Mouse (Mus musculus): ENCODE data around the gene Ttll13.

Ttll13 gene

DNA sequence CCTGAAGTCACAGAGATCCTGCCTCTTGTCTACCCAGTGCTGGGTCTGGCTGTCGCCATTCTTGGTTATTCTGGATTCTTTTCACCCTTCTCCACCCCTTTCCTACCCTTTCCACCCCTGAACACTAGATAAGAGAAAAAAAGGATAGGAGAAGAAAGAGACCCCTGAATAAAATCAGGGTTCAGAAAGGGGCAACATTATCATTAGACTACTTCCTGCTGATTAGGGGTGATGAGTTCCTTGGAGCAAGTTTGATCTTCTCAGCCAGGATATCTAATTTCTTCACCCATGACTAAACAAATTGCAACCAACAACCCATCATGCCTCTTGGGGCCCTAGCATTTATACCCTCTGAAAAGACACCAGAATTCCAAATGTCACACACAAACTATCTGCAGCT is 21.6 kb downstream of the Ttll13 start:
- DNase-seq (ENCODE audit: low spot score), result no peak

DNA sequence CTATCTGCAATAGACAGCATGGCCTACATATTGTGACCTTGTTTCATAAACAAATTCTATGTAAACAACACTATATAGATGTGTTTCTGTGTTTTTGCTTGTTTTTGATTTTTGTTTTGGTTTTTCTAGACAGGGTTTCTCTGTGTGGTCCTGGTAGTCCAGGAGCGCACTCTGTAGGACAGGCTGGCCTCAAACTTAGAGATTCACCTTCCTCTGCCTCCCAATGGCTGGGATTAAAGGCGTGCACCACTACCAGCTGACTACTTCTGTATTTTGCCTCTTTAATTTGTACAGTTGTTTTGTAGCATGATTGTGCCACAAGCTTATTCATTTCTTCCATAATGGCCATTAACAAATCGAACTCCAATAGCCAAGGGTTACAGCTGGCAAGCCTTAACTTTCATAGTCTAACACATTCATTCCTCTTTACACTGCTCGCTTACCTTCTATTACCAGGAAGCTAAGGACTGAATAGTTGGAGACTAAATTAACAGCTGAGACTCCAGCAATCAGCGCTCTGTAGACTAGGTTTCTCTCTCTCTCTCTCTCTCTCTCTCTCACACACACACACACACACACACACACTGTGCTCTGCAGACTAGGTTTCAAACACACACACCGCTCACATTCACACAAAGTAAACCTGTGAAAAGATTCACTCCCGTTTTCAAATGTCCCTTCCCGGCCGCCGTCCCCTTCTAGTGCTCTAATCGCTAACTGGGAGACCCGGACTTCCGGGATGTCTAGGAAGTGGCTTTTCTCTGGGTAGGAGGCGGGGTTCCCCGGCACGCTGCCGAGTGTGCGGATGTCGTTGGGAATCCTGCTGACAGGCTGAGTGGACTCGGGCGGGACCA is 22.9 kb downstream of the Ttll13 start, which contains the start of gene Vps33b:
Gene Vps33b, plus strand, starts transcription at position 753 of the 854 bp plus-strand sequence.
- peak; percentile 91 for DNase-seq (ENCODE audit: low spot score)

DNA sequence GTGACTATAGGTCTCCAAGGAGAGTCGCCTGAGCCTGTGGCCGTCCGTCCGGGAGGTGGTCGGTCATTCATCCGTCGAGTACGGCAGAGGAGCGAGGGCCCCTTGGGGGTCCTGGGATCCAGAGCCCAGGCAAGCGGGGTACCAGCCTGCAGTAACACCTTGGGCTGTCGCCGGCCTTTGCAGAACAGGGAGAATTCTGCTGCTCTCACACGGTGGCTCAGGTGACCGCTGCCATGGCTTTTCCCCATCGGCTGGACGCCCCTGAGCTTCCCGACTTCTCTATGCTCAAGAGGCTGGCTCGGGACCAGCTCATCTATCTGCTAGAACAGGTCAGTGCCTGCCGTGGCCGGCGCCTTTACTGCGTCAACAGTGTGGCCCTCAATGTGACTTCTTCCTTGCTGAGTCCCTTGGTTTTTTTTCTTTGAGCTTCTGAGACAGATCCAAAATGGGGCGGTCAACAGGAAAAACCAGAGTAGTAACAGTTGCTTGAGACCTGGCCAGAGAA is 23.6 kb downstream of the Ttll13 start:
- DNase-seq (ENCODE audit: low spot score), result peak; percentile 55

DNA sequence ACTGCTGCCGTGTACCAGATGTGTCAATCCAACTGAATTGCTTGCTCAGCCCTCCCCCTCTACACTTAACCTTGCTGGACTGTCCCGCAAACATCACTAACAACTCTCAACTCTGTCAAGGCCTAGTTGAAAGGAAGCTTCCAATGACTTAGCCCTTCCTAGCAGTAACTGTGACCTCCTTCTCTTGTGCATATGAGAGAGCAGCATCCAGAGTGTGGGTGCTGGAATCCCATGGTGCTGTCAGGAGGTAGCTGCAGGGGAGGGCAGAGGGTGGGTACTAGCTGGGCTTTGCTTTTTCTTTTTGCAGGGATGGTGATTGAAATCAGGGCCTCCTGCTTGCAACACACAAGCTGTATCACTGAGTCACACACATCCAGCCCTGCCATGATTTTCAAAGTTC is 27.3 kb downstream of the Ttll13 start:
- DNase-seq (ENCODE audit: low spot score), result no peak

DNA sequence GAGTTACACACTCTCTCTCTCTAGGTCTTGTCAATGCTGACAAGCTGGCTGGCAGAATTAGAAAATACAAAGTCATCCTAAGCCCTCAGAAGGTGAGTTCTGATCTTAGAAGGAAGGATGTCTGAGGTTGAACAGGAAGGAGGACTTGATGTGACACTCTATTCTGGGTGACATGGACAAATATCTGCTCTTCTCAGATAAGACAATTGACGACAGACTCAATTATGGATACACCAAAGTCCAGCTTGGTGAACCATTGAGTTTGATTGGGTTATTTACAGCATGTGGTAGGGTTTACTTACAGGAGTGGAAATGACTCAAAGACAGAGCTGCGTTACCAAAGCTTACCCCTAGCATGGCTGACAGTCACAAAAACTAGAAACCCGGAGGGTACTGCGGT is 30.2 kb downstream of the Ttll13 start:
- DNase-seq (ENCODE audit: low spot score), result no peak

DNA sequence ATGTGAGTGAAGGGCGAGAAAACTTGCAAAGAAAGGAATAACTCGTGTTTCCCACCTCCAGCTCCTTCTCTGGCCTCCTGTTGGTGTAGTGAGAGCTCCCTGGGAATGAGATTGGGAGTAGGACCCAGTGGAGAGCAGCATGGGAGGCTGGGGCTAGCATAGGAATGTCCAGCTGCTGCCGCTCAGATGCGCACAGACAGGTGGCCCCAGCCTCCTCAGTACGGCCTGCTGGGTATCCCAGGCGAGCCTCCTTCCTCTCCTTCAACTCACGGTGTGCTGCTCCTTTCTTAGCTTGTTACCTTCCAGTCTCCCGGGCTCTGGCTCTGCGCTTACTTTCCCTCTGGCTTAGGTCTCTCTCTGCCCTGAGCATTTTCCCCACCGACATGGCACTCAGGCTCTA is 33.9 kb downstream of the Ttll13 start:
- no peak for DNase-seq (ENCODE audit: low spot score)

DNA sequence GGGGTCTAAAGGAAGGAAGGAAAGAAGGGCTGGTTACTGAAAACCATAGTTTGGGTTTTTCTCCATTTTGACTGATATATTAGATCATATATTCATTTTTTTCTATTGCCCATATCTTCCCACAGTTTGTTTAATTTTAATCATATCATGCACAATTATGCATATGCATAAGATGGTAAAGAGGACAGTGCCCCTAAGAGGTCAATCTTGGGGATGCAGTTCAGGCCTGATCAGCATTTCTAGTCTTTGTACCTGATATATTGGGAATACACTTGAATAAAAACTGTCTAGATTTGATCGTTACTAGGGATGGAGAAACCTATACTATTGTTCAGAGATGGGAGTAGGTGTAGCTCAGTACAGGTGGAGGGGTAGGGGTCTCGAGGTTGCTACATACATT is 34.8 kb downstream of the Ttll13 start:
- no peak for DNase-seq (ENCODE audit: low spot score)

DNA sequence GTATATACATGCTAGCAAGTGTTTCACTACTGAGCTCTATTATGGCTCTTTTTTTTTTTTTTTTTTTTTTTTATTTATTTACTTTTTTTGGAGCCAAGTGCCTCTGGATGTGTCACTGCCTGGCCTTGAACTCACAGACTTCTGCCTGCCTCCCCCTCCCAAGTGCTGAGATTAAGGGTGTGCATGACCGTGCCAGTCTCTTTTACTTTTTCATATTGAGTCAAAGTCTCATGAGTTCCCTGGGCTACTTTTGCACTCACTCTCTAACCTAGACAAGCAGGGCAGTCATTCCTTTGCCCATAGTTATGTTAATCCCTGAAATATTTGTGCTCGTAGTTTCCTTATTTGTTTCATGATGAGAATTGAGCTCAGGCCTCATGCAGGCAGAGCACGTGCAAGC is 35.5 kb downstream of the Ttll13 start:
- no peak for DNase-seq (ENCODE audit: low spot score)

DNA sequence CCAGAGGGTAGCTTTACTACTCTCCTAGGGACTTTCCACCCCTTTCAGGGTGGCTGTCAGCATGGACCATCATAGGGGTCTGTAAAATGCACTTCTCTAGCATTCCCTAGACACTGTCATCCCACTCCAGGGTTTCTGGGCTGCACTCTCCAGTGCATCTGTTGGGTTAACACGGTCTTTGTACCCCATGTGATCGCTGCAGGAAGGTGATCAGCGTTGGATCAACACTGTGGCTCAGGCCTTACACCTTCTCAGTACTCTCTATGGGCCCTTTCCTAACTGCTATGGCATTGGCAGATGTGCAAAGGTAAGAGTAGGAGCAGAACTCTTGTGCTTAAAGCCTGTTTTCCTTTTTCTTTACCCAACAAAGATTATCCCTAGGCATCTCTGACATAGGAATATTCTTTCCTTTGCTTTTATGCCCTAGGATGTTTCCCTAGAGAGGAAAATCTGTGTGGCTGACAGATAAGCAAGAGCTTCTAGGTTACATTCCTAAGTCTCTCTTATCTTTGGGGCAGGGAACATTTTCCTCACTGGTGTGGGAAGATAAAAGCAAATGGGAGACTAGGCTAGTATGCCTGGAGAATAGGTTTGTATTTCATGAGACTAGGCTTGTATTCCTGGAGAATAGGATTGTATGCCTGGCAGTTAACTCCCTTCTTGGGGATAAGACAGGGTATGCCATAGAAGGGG is 37.2 kb downstream of the Ttll13 start:
- no peak for DNase-seq (ENCODE audit: low spot score)

DNA sequence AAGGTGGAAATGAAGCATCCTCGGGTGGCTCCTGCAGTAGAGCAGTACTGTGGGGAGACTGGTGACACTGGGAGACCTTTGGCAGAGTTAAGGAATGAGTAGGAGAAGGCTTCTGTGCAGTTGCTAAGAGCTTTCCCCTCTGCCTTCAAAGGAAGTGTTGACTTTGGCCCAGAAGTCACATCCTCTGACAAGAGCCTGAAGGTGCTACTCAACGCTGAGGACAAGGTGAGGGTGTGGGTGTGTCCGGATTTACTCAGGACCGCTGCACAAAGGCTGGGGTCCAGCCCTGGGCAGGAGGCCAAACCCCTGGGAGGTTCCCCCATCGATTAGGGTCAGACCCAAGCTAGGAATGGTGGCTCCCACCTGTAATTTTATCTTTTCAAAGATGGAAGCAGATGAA is 38.2 kb downstream of the Ttll13 start:
- no peak for DNase-seq (ENCODE audit: low spot score)

DNA sequence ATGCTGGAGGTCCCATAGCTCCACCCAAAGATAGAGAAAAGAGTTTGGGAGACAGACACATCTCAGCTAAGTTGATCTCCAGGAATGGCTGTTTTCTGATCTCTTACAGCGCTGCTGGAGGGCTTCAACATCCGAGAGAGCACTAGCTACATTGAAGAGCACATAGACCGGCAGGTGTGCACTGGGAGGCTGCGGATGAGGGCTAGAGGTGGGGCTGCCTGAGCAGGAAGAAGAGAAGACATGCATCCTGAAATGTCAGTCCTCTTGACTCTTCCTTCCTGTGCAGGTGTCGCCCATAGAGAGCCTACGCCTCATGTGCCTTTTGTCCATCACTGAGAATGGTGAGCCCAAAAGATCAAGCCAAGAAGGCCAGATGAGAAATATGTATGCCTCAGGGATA is 39.5 kb downstream of the Ttll13 start:
- DNase-seq (ENCODE audit: low spot score), result no peak

DNA sequence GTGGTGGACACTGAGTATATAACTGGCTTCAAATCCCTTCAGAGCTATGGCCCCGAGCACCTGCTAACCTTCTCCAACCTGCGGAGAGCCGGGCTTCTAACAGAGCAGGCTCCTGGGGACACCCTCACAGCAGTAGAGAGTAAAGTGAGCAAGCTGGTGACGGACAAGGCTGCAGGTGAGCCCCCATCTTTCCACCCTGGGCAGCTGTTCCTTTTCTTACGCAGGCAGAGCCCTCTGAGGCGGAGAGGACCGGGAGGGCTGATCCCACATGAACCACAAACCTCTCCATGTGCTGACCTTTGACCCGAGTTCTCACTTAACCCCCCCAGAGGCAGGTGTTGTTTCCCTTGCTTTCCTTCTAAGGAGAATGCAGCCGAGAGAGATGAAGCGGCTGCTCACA is 41.6 kb downstream of the Ttll13 start:
- DNase-seq (ENCODE audit: low spot score), result no peak

DNA sequence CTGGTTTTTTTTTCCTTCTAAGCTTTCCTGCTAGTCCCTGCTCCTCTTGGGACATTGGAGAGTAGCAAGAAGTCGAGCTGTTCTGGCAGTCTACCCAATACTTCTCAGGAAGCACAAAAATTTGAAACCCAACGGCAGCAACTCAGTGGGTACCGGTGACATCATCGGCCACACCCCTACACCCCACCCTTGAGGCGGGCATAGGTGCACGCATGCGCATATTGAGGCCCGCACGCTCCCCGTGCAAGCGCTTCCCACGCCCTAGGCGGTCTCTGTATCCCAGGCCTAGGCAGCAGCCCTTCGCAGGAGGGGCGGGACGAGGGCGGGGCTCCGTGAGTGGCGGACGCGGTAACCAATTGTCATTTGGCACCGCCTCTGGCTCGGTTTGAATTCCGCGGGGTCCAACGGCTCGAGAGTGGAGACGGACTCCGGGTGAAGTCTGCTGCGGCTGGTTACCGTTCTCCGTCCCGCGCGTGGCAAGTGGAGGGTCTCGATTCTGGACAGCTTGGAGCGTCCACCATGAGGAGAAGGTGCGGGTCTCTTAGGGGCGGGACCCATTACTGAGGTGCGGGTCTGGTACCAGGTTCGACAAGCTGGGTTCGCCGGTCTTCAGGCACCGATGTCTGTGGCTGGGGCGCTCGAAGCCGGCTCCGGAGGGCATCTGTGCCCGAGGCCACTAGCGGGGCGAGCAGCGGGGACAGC is 48.0 kb downstream of the Ttll13 start, which contains the start of gene Prc1:
Gene Prc1, plus strand, starts transcription at position 389 of the 702 bp plus-strand sequence.
- DNase-seq (ENCODE audit: low spot score), result peak; percentile 96

DNA sequence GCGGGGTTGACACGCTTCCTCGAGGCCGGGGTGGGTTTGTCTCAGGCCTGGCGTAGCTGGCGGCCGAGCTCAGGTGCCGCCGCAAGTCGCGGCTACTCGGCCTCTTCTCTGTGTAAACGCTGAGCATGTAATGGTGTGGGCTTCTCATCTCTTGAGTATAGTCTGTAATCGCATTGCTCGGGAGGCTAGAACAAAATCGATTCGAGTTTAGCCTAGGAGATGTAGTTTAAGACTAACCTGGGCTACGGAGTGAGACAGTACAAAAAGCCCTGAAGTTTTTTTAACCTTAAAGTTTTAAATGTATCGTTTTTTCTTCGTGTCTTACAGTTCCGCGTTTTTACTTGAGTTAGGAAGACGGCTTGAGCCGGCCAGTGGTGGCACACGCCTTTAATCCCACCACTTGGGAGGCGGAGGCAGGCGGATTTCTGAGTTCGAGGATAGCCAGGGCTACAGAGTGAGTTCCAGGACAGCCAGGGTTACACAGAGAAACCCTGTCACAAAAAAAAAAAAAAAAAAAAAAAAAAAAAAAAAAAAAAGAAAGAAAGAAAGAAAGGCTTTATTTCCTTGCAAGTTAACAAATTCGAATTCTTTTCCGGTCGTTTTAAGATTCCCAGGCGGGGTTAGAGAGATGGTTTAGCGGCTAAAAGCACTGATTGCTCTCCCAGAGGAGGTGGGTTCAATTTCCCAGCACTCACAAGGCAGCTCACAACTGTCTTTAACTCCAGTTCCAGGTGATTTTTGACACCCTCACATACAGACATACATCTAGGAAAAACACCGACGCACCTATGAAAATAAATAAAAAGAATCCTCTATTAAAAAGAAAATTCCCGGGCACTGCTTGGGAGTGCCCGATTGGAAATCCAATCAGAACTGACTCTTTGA is 48.8 kb downstream of the Ttll13 start:
- DNase-seq (ENCODE audit: low spot score), result peak; percentile 16

DNA sequence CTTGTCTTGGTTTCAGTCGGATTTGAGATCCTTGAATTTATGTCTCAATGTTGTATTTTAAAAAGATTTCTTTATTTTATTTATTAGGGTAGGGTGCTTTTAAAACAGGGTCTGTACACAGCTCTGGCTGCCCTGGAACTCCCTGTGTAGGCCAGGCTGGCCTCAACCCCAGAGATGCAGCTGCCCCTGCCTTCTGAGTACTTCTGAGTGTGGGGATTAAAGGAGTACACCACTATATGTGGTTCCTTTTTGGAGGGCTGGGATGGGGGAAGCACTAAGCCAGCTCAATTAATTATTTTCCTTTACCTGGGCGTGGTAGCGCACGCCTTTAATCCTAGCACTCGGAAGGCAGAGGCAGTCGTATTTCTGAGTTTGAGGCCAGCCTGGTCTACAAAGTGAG is 50.3 kb downstream of the Ttll13 start:
- DNase-seq (ENCODE audit: low spot score), result no peak

DNA sequence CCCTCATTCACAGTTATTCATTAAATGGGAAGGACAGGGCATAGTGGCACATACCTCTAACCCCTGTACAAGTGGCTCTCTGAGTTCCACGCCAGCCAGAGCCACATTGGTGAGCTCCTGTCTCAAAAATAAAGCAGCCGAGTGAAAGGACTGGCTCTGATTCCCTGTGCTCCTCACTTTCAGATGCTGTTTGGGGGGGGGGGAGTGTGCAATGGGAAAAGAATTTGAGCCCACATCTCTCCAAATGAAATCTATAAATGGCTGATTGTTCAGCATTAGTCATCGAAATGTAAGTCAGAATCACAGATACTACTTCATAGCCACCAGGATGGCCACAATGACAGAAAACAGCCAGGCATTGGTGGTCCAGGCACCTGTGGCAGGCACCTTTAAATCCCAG is 50.9 kb downstream of the Ttll13 start:
- no peak for DNase-seq (ENCODE audit: low spot score)

DNA sequence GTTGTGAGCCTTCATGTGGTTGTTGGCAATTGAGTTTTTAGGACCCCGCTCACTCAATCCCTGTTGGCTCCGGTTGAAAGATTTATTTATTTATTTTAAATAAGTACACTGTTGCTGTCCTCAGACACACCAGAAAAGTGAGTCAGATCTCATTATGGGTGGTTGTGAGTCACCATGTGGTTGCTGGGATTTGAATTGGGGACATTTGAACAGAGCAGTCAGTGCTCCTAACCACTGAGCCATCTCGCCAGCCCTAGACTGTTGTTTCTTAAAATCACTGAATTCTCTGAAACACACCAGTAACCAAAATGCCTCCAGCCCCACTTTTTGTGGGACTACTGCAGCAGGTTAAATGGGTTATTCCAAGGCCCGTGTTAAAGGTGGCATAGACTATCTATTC is 52.6 kb downstream of the Ttll13 start:
- DNase-seq (ENCODE audit: low spot score), result no peak

DNA sequence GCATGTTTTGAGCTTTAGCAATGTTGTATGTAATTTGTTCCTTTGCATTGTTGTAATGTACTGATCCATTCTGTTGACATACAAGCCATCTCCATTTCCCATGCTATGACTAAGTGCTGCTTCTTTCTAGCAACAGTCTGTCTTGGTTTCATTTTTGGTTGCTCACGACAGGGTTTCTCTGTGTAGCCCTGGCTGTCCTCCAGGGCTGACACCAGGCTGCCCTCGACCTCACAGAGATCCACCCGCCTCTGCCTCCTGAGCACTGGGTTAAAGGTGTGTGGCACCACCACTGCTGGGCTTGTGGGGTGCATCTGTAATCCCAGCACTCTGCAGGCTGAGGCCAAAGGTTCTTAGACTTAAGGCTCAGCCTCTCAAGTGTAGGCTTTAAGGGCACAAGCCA is 53.4 kb downstream of the Ttll13 start:
- peak; percentile 12 for DNase-seq (ENCODE audit: low spot score)

DNA sequence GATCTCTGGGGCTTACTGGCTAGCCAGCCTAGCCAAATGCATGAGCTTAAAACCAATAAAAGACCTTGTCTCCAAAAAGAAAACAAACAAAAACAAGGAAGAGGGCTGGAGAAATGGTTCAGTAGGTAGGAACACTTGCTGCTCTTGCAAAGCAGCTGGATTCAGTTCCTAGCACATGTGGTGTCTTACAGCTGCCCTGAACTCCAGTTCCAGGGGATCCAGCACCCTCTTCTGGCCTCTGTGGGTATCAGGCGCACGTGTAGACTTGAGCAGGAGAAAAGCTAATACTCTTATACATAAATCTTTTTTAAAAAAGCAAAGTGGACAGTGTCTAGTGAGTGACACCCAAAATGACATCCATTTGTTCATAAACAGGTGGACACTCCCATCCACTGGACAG is 55.3 kb downstream of the Ttll13 start:
- DNase-seq (ENCODE audit: low spot score), result no peak

DNA sequence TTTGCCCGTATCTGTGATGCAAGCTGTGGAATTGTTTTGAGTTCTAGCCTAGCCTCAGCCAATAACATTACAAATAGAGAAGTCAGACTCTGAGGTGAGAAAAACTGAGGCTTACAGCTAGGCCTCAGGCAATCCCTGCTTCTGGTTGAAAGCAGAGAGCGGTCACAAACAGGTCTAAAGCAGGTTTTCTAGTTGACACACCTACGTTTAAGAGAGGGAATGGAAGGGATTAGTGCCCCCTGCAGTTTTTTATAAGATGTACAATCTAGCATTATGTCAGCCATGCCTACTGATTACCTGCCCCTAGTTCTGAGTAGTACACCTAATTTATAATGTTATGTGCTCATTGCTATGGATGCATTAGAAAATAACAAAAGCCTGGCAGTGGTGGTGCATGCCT is 61.6 kb downstream of the Ttll13 start:
- DNase-seq (ENCODE audit: low spot score), result no peak

All from adipocyte (in vitro differentiated cells).